Mouse (Mus musculus) hindbrain, embryonic 10.5 days (tissue): ENCODE data around the gene Olfr543. TPM values are rescaled to one million over a fixed set of nuclear protein-coding genes. Genes with fewer than 3 reads are reported as not detected.

Experiments
- DNase-seq: peaks from one replicate; pipeline ENCODE4 v3.0.0-alpha.2; 2017; ENCODE audit warnings: low spot score
- H3K27ac ChIP-seq: fragments of 300-500 bp; sonication (generic); 2 replicates; pipeline ENCODE4 v1.5.1; 2016; ENCODE audit warnings: mild to moderate bottlenecking, moderate library complexity
- H3K27me3 ChIP-seq: fragments of 300-500 bp; sonication (generic); 2 replicates; pipeline ENCODE4 v1.6.1; 2016; ENCODE audit warnings: mild to moderate bottlenecking; ENCODE audit not compliant: poor library complexity, insufficient read depth, severe bottlenecking
- H3K36me3 ChIP-seq: fragments of 300-500 bp; sonication (generic); 2 replicates; pipeline ENCODE4 v1.6.1; 2016; ENCODE audit warnings: mild to moderate bottlenecking, moderate library complexity
- H3K4me1 ChIP-seq: fragments of 300-500 bp; sonication (generic); replicated peaks from 2 replicates; pipeline ENCODE4 v1.6.1; 2016; ENCODE audit warnings: mild to moderate bottlenecking
- H3K4me3 ChIP-seq: fragments of 300-500 bp; sonication (generic); 2 replicates; pipeline ENCODE4 v1.5.1; 2016; ENCODE audit warnings: mild to moderate bottlenecking, moderate library complexity
- H3K9me3 ChIP-seq: fragments of 300-500 bp; sonication (generic); 2 replicates; pipeline ENCODE4 v1.6.1; 2016; ENCODE audit warnings: mild to moderate bottlenecking, moderate library complexity
- WGBS: fragments of 180-500 bp; shearing (Covaris S2); methylation state at CpG from one replicate; pipeline ENCODE4 v1.1.7; 2016; 5-methylcytosine and 5-hydroxymethylcytosine counted together
- polyA plus RNA-seq: library from polyadenylated mRNA; unstranded; fragments of >200 nt; fragmentation: Nextera tagmentation; extraction: Ambion mirVana; gene quantifications from 2 replicates; pipeline ENCODE4 v1.2.1, GENCODE M21; 2016

The Olfr543 gene
- polyA plus RNA-seq, 1 experiment from 2014 or later, result 0.67 TPM

- peaks cover 99% of the 10 kb centered on the region for H3K36me3 ChIP-seq
- WGBS, result 77% methylated on average over 5 of the region's 5 CpGs
- H3K27me3 ChIP-seq, result no peaks in the 10 kb centered on the region
- H3K27ac ChIP-seq, result no peak overlapping the region
- no peaks in the 10 kb centered on the region for H3K4me1 ChIP-seq
- H3K9me3 ChIP-seq, result no peaks in the 10 kb centered on the region
- no peak overlapping the region for H3K4me3 ChIP-seq
- DNase-seq, result no peak
Measured at GRCm38 (mm10) chr7:102458618-102459380, 22.7 kb downstream of the Olfr543 start.

- WGBS, result 94% methylated on average over 9 of the region's 9 CpGs
- Histone ChIP-seq H3K27ac (no peak overlapping the region), H3K27me3 (no peaks in the 10 kb centered on the region), H3K4me1 (peaks cover 18% of the 10 kb centered on the region), H3K9me3 (no peaks in the 10 kb centered on the region), H3K36me3 (peaks cover 80% of the 10 kb centered on the region), H3K4me3 (no peak overlapping the region)
- no peak for DNase-seq
Measured at GRCm38 (mm10) chr7:102446438-102446837, 35.0 kb downstream of the Olfr543 start.

GRCm38 (mm10) chr7:102444301-102444700, 37.2 kb downstream of the Olfr543 start:
- no peaks in the 10 kb centered on the region for H3K9me3 ChIP-seq
- peaks cover 6% of the 10 kb centered on the region for H3K27me3 ChIP-seq
- DNase-seq, result no peak
- H3K4me3 ChIP-seq, result peak overlapping the region; percentile 90; the same call in 1 of the 2 replicates
- peaks cover 58% of the 10 kb centered on the region for H3K36me3 ChIP-seq
- no peak overlapping the region for H3K27ac ChIP-seq
- peaks cover 18% of the 10 kb centered on the region for H3K4me1 ChIP-seq
- WGBS, result 89% methylated on average over 2 of the region's 2 CpGs

GRCm38 (mm10) chr7:102442432-102442831, 39.0 kb downstream of the Olfr543 start:
- H3K9me3 ChIP-seq, result no peaks in the 10 kb centered on the region
- H3K4me1 ChIP-seq, result peaks cover 18% of the 10 kb centered on the region
- no peak for DNase-seq
- H3K27me3 ChIP-seq, result peaks cover 13% of the 10 kb centered on the region
- 4% methylated on average over 4 of the region's 4 CpGs for WGBS
- H3K36me3 ChIP-seq, result peaks cover 39% of the 10 kb centered on the region
- peak overlapping the region; percentile 97 for H3K27ac ChIP-seq
- peak overlapping the region; percentile 90 for H3K4me3 ChIP-seq

- Histone ChIP-seq H3K36me3 (peaks cover 33% of the 10 kb centered on the region), H3K4me1 (peaks cover 18% of the 10 kb centered on the region), H3K27ac (peak within 1 kb of the TSS; percentile 97), H3K4me3 (peak within 1 kb of the TSS; percentile 90), H3K9me3 (no peaks in the 10 kb centered on the region), H3K27me3 (peaks cover 19% of the 10 kb centered on the region)
- DNase-seq, result peak; percentile 96
- under 1% methylated on average over 56 of the region's 56 CpGs for WGBS
Measured at GRCm38 (mm10) chr7:102441657-102442391, 39.7 kb downstream of the Olfr543 start, which contains the start of gene Rrm1. Gene Rrm1, plus strand, starts transcription at chr7:102441695.

GRCm38 (mm10) chr7:102440822-102441656, 40.4 kb downstream of the Olfr543 start:
- Histone ChIP-seq H3K27me3 (peaks cover 20% of the 10 kb centered on the region), H3K4me1 (peaks cover 18% of the 10 kb centered on the region), H3K27ac (peak overlapping the region; percentile 97), H3K36me3 (peaks cover 26% of the 10 kb centered on the region), H3K4me3 (peak overlapping the region; percentile 90), H3K9me3 (no peaks in the 10 kb centered on the region)
- 54% methylated on average over 15 of the region's 15 CpGs for WGBS
- peak; percentile 11 for DNase-seq

GRCm38 (mm10) chr7:102434344-102434743, 47.1 kb downstream of the Olfr543 start:
- Histone ChIP-seq H3K4me1 (no peaks in the 10 kb centered on the region), H3K27ac (no peak overlapping the region), H3K36me3 (peaks cover 9% of the 10 kb centered on the region; the same call in 1 of the 2 replicates), H3K9me3 (no peaks in the 10 kb centered on the region), H3K4me3 (no peak overlapping the region), H3K27me3 (peaks cover 14% of the 10 kb centered on the region)
- DNase-seq, result no peak
- 82% methylated on average over 2 of the region's 2 CpGs for WGBS

Other genes starting within 250 kb of the Olfr543 start
- gene Rhog, start 225.6 kb downstream of the Olfr543 start, polyA plus RNA-seq, result 34.3 and 41.3 TPM in 2 replicates
- gene Stim1, start 213.9 kb downstream of the Olfr543 start, polyA plus RNA-seq, result 8.9 and 13.5 TPM in 2 replicates
- 213 and 259 TPM in 2 replicates for gene Rrm1, start 40.0 kb downstream of the Olfr543 start, polyA plus RNA-seq
- 0.06 and 0.10 TPM in 2 replicates for gene Olfr544, start 6.6 kb upstream of the Olfr543 start, polyA plus RNA-seq
- gene Olfr545, start 17.9 kb upstream of the Olfr543 start, polyA plus RNA-seq, result 0.11 and 0.29 TPM in 2 replicates
- gene Olfr547, start 53.1 kb upstream of the Olfr543 start, polyA plus RNA-seq, result not detected in 2 replicates
- gene Olfr548-ps1, start 59.2 kb upstream of the Olfr543 start, polyA plus RNA-seq, result not detected in 2 replicates
- not detected in 2 replicates for gene Olfr549, start 68.2 kb upstream of the Olfr543 start, polyA plus RNA-seq
- 0.37 and 0.42 TPM in 2 replicates for gene Trim21, start 83.8 kb upstream of the Olfr543 start, polyA plus RNA-seq
- not detected in 2 replicates for gene Olfr550, start 89.8 kb upstream of the Olfr543 start, polyA plus RNA-seq
- not detected in 2 replicates for gene Olfr551, start 110.2 kb upstream of the Olfr543 start, polyA plus RNA-seq
- not detected in 2 replicates for gene Olfr552, start 116.1 kb upstream of the Olfr543 start, polyA plus RNA-seq
- not detected in 2 replicates for gene Olfr553, start 136.5 kb upstream of the Olfr543 start, polyA plus RNA-seq
- not detected in 2 replicates for gene Olfr554, start 156.8 kb upstream of the Olfr543 start, polyA plus RNA-seq
- not detected in 2 replicates for gene Olfr555, start 177.1 kb upstream of the Olfr543 start, polyA plus RNA-seq
- gene Olfr556, start 183.2 kb upstream of the Olfr543 start, polyA plus RNA-seq, result not detected in 2 replicates
- 9.6 and 9.9 TPM in 2 replicates for gene Trim68, start 205.6 kb upstream of the Olfr543 start, polyA plus RNA-seq
- not detected in 2 replicates for gene Olfr557, start 214.2 kb upstream of the Olfr543 start, polyA plus RNA-seq
- 0.06 and 0.10 TPM in 2 replicates for gene Olfr558, start 220.5 kb upstream of the Olfr543 start, polyA plus RNA-seq
- gene Olfr33, start 237.4 kb upstream of the Olfr543 start, polyA plus RNA-seq, result not detected in 2 replicates
- not detected in 2 replicates for gene Olfr559, start 245.8 kb upstream of the Olfr543 start, polyA plus RNA-seq